ENCODE assay signal across 8 mouse cellular contexts in the genomic region with DNA sequence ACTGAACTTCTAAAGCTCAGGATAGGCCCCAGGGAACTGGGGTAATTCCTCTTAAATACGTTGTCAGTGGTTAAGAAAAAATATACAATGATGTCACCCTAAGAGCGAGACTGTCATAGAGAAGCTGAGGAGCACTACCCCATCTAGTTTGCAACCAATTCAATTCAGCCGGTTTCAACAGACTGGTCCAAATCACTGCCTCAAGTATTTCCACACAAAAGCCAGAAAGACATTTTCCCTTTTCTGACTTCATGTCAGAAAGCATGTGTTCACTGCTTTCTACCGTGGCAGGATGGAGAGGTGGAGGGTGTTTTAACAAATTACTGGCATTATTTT. TPM values are rescaled to one million over a fixed set of nuclear protein-coding genes. Genes with fewer than 3 reads are reported as not detected.
DNase-seq lines count a peak whose midpoint lies in the region; ATAC-seq and TF ChIP-seq lines count a peak whose summit lies in the region.

No protein-coding gene starts in this region.

- no peak for TF ChIP-seq CTCF in left cerebral cortex, adult 2 months (IDR thresholded peaks at IDR 0.05)
- TF ChIP-seq CTCF in cortical plate, adult 2 months (IDR thresholded peaks at IDR 0.05; ENCODE audit: extremely low read depth, insufficient read depth, low read length) = no peak
- no peak for TF ChIP-seq CTCF in intestine, postnatal 0 days (IDR thresholded peaks at IDR 0.05; ENCODE audit: low read depth)

- peak overlapping the region; percentile 90 for H3K4me2 ChIP-seq in intestine, postnatal 0 days (replicated peaks; ENCODE audit: low read depth)
- peak overlapping the region; percentile 74 for H3K4me2 ChIP-seq in neural tube, embryonic 13.5 days

- 11% methylated on average over 4 of the region's 4 CpGs for WGBS in intestine, postnatal 0 days
- 3% methylated on average over 4 of the region's 4 CpGs for WGBS in neural tube, embryonic 13.5 days

- DNase-seq in left cerebral cortex, adult 2 months (ENCODE audit: extremely low spot score in 1 of 2, low spot score in 2 of 2) = no peak
- DNase-seq in left cerebral cortex, adult 9 months (ENCODE audit: low spot score in 2 of 2) = no peak
- no peak for DNase-seq in right cerebral cortex, postnatal 14 days
- DNase-seq in left cerebral cortex, postnatal 36 days (ENCODE audit: low spot score in 2 of 2) = no peak
- no peak for DNase-seq in frontal cortex, postnatal 14 days (ENCODE audit: low spot score in 2 of 2)

- peak overlapping the region; percentile 61 for H3K4me3 ChIP-seq in left cerebral cortex, adult 2 months
- H3K4me3 ChIP-seq in cortical plate, adult 2 months (ENCODE audit: insufficient read depth, low read length) = peak overlapping the region; percentile 90
- peak overlapping the region; percentile 61 for H3K4me3 ChIP-seq in intestine, postnatal 0 days (ENCODE audit: low read depth, low read length)
- H3K4me3 ChIP-seq in neural tube, embryonic 13.5 days = peak overlapping the region; percentile 77

- no peak for TF ChIP-seq POLR2A in cortical plate, adult 2 months (IDR thresholded peaks at IDR 0.05; ENCODE audit: extremely low read depth, insufficient read depth, low read length)

- ATAC-seq in intestine, postnatal 0 days = no peak
- peak; percentile 40 for ATAC-seq in neural tube, embryonic 13.5 days (ENCODE audit: low read depth)

- intact Hi-C loops in left cerebral cortex, adult 2 months (cut with DNase I) = loop anchor here (2.0 kb wide), 1 partner anchor 15 kb away; a partner anchor contains a TSS
- intact Hi-C loops in left cerebral cortex, postnatal 36 days (cut with DNase I) = no loop called here

- H3K36me3 ChIP-seq in intestine, postnatal 0 days (ENCODE audit: control insufficient read depth, insufficient read depth) = no peaks in the 10 kb centered on the region
- no peaks in the 10 kb centered on the region for H3K36me3 ChIP-seq in neural tube, embryonic 13.5 days

- no peaks in the 10 kb centered on the region for H3K9me3 ChIP-seq in intestine, postnatal 0 days (ENCODE audit: control insufficient read depth)
- H3K9me3 ChIP-seq in neural tube, embryonic 13.5 days = no peaks in the 10 kb centered on the region

- H3K27me3 ChIP-seq in intestine, postnatal 0 days (replicated peaks; ENCODE audit: control insufficient read depth, insufficient read depth, low read length) = peaks cover 3% of the 10 kb centered on the region; the same call in 1 of the 2 replicates
- H3K27me3 ChIP-seq in neural tube, embryonic 13.5 days = no peaks in the 10 kb centered on the region

- H3K9ac ChIP-seq in intestine, postnatal 0 days (ENCODE audit: low read depth, low read length) = peak overlapping the region; percentile 80; the same call in 1 of the 2 replicates
- peak overlapping the region; percentile 99 for H3K9ac ChIP-seq in neural tube, embryonic 13.5 days

- H3K4me1 ChIP-seq in cortical plate, adult 2 months (ENCODE audit: control insufficient read depth, insufficient read depth, low read length) = peaks cover 7% of the 10 kb centered on the region; the same call in 1 of the 2 replicates
- H3K4me1 ChIP-seq in intestine, postnatal 0 days (replicated peaks; ENCODE audit: control insufficient read depth, insufficient read depth, low read length) = peaks cover 3% of the 10 kb centered on the region
- peaks cover 33% of the 10 kb centered on the region for H3K4me1 ChIP-seq in neural tube, embryonic 13.5 days (replicated peaks)

- H3K27ac ChIP-seq in left cerebral cortex, adult 2 months = peak overlapping the region; percentile 75
- H3K27ac ChIP-seq in cortical plate, adult 2 months (ENCODE audit: insufficient read depth, low read length) = 0 out of 2 replicates have a peak overlapping the region, but pooled peaks have one; percentile 38
- H3K27ac ChIP-seq in intestine, postnatal 0 days (ENCODE audit: low read depth, low read length) = no peak overlapping the region
- peak overlapping the region; percentile 97 for H3K27ac ChIP-seq in neural tube, embryonic 13.5 days (replicated peaks)

RNA-seq across cellular contexts. Expression of a gene that starts 1.2 kb away (rescaled TPM):
- 10 to 100 TPM; 87.4 to 99.1 TPM for total RNA-seq in left cerebral cortex, adult 2 months (2021)
- polyA plus RNA-seq in cortical plate, adult 2 months (2012; rRNA removed) = 69.7 and 77.5 TPM in 2 replicates
- polyA plus RNA-seq in intestine, postnatal 0 days (2015; fragmentation: Nextera tagmentation; extraction: Ambion mirVana) = 22.7 and 23.0 TPM in 2 replicates
- 245 and 246 TPM in 2 replicates for polyA plus RNA-seq in neural tube, embryonic 13.5 days (2015; fragmentation: Nextera tagmentation; extraction: Ambion mirVana)
- total RNA-seq in left cerebral cortex, postnatal 36 days (2021) = 10 to 100 TPM; 80.8 to 91.7 TPM

RNA-seq across cellular contexts. Expression of a gene that starts 14.2 kb away (rescaled TPM):
- 10 to 100 TPM in 1 of 2 experiments, 1 to 10 TPM in 1; 9.7 to 11.0 TPM for total RNA-seq in left cerebral cortex, adult 2 months (2021)
- polyA plus RNA-seq in cortical plate, adult 2 months (2012; rRNA removed) = 7.2 and 7.5 TPM in 2 replicates
- polyA plus RNA-seq in intestine, postnatal 0 days (2015; fragmentation: Nextera tagmentation; extraction: Ambion mirVana) = 0.12 TPM in 1 of 2 replicates, not detected in the other
- 4.8 and 6.1 TPM in 2 replicates for polyA plus RNA-seq in neural tube, embryonic 13.5 days (2015; fragmentation: Nextera tagmentation; extraction: Ambion mirVana)
- 1 to 10 TPM; 8.2 to 8.5 TPM for total RNA-seq in left cerebral cortex, postnatal 36 days (2021)

RNA-seq across cellular contexts. Expression of a gene that starts 30.0 kb away (rescaled TPM):
- under 1 TPM; 0.07 to 0.16 TPM for total RNA-seq in left cerebral cortex, adult 2 months (2021)
- 0.02 and 0.04 TPM in 2 replicates for polyA plus RNA-seq in cortical plate, adult 2 months (2012; rRNA removed)
- polyA plus RNA-seq in intestine, postnatal 0 days (2015; fragmentation: Nextera tagmentation; extraction: Ambion mirVana) = not detected in 2 replicates
- polyA plus RNA-seq in neural tube, embryonic 13.5 days (2015; fragmentation: Nextera tagmentation; extraction: Ambion mirVana) = 0.08 and 0.12 TPM in 2 replicates
- total RNA-seq in left cerebral cortex, postnatal 36 days (2021) = not detected

RNA-seq across cellular contexts. Expression of a gene that starts 54.3 kb away (rescaled TPM):
- under 1 TPM in 1 of 2 experiments, not detected in 1; 0.23 TPM for total RNA-seq in left cerebral cortex, adult 2 months (2021)
- 0.30 and 0.40 TPM in 2 replicates for polyA plus RNA-seq in cortical plate, adult 2 months (2012; rRNA removed)
- polyA plus RNA-seq in intestine, postnatal 0 days (2015; fragmentation: Nextera tagmentation; extraction: Ambion mirVana) = 0.52 TPM in 1 of 2 replicates, not detected in the other
- polyA plus RNA-seq in neural tube, embryonic 13.5 days (2015; fragmentation: Nextera tagmentation; extraction: Ambion mirVana) = 4.0 and 6.9 TPM in 2 replicates
- total RNA-seq in left cerebral cortex, postnatal 36 days (2021) = not detected
